Mouse (Mus musculus) lung, adult 2 months (tissue): Measurements from ENCODE around the gene Ephb1.

Source experiments
- CTCF ChIP-seq: fragments of 200-500 bp; IDR thresholded peaks from 2 replicates; pipeline ENCODE4 v1.5.1; 2011; ENCODE audit warnings: mild to moderate bottlenecking, low read length, control low read depth; ENCODE audit not compliant: insufficient read depth
- POLR2A ChIP-seq: fragments of 200-500 bp; IDR thresholded peaks from 2 replicates; pipeline ENCODE4 v1.6.1; 2011; ENCODE audit warnings: low read depth, mild to moderate bottlenecking, control low read depth, low read length, borderline replicate concordance; ENCODE audit errors: extremely low read depth

DNA sequence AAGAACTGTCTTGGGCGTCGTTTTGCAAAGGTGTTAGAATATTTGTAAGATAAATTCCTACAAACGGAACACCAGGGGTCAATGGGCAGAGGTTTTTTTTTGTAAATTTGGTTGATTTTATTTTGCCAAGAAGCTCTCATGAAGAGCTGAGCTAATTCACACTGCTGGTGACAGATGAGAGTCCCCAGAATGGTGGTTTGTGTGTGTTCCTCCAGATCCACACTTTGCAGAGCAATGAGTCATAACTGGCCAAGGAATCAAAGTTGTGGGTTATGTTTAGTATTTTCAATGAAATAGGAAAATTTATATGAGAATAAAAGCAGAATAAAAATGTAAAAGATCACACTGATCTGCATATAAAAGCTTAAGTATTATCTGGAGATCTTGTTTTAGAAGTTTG, 60.9 kb downstream of the Ephb1 start:
- no peak for TF ChIP-seq CTCF
- TF ChIP-seq POLR2A: no peak
